Mouse (Mus musculus) cerebellum, adult (tissue): Measurements from ENCODE around the gene Fam151b.

Source experiments
- ATAC-seq: cut with Nextera tagmentation; 2 replicates; pipeline ENCODE4 v1.9.2; 2017; ENCODE audit warnings: mild to moderate bottlenecking, moderate library complexity, mixed read lengths; ENCODE audit not compliant: insufficient number of reproducible peaks, low FRiP score, low TSS enrichment

Fam151b gene

GRCm38 (mm10) chr13:92423711-92424110 is 60.1 kb downstream of the Fam151b start:
- ATAC-seq = no peak

- no peak for ATAC-seq
Measured at GRCm38 (mm10) chr13:92419630-92420029, 64.2 kb downstream of the Fam151b start.

GRCm38 (mm10) chr13:92410486-92410885 is 73.3 kb downstream of the Fam151b start:
- ATAC-seq = no peak

- ATAC-seq = no peak
Measured at GRCm38 (mm10) chr13:92403496-92403895, 80.3 kb downstream of the Fam151b start.

GRCm38 (mm10) chr13:92402063-92402462 is 81.8 kb downstream of the Fam151b start:
- peak; percentile 12; the same call in 1 of the 2 replicates for ATAC-seq
